In genomic region chr9:89872137-89872536, GRCm38 (mm10) we compare ENCODE assay signal across 12 mouse cellular contexts. TPM values are rescaled to one million over a fixed set of nuclear protein-coding genes. Genes with fewer than 3 reads are reported as not detected.
DNase-seq lines count a peak whose midpoint lies in the region; ATAC-seq and TF ChIP-seq lines count a peak whose summit lies in the region.
"Had no signal": no experiment of that assay in that cellular context is flagged by ENCODE, and none has a peak within 500 bp of the region (broad histone marks: within the 10 kb centered on the region; RNA-seq: fewer than 3 reads in every experiment).

No protein-coding gene starts in this region.

- H3K79me2 ChIP-seq in myocyte (ENCODE audit: control insufficient read depth, insufficient read depth), result no peaks in the 10 kb centered on the region

- TF ChIP-seq CTCF in midbrain, postnatal 0 days (IDR thresholded peaks at IDR 0.05), result no peak

- DNase-seq in left cerebral cortex, postnatal 14 days (ENCODE audit: low spot score in 2 of 2), result peak; percentile 52 to 89
- DNase-seq in left cerebral cortex, postnatal 36 days (ENCODE audit: low spot score in 2 of 2), result no peak
- peak; percentile 37 for DNase-seq in CD4-positive helper T cell, adult 2 months (ENCODE audit: low read depth, low spot score)
- no peak for DNase-seq in kidney, postnatal 25 days
- DNase-seq in midbrain, postnatal 0 days (ENCODE audit: low spot score), result no peak
- DNase-seq: retina, postnatal 1 day had no signal

- H3K4me2 ChIP-seq in myocyte (ENCODE audit: low read depth), result no peak overlapping the region
- no peak overlapping the region for H3K4me2 ChIP-seq in midbrain, postnatal 0 days (ENCODE audit: low read depth, low read length, poor library complexity, severe bottlenecking)
- H3K4me2 ChIP-seq: forebrain, embryonic 13.5 days; liver, embryonic 11.5 days; midbrain, embryonic 15.5 days had no signal

- no peak overlapping the region for H3K27ac ChIP-seq in midbrain, postnatal 0 days (ENCODE audit: low read depth, low read length)
- H3K27ac ChIP-seq: forebrain, embryonic 13.5 days; heart, adult 2 months; midbrain, embryonic 15.5 days had no signal

- TF ChIP-seq POLR2A in myocyte (IDR thresholded peaks at IDR 0.05; ENCODE audit: insufficient read length, low read depth), result no peak

- no peak overlapping the region for H3ac ChIP-seq in myocyte (ENCODE audit: control insufficient read depth, insufficient read length)

- H3K9me3 ChIP-seq in midbrain, postnatal 0 days (ENCODE audit: low read length), result no peaks in the 10 kb centered on the region
- H3K9me3 ChIP-seq: forebrain, embryonic 13.5 days; midbrain, embryonic 15.5 days had no signal

- peak; percentile 76 for ATAC-seq in granulocyte monocyte progenitor cell, adult 5-6 weeks (replicated peaks; ENCODE audit: poor library complexity, severe bottlenecking)
- no peak for ATAC-seq in midbrain, postnatal 0 days (ENCODE audit: low FRiP score)
- ATAC-seq: forebrain, embryonic 13.5 days; midbrain, embryonic 15.5 days had no signal

- H3K36me3 ChIP-seq in myocyte (ENCODE audit: control insufficient read depth, insufficient read depth), result no peaks in the 10 kb centered on the region
- no peaks in the 10 kb centered on the region for H3K36me3 ChIP-seq in midbrain, postnatal 0 days (ENCODE audit: insufficient read depth, low read length)
- H3K36me3 ChIP-seq: midbrain, embryonic 15.5 days had no signal

- no peaks in the 10 kb centered on the region for H3K4me1 ChIP-seq in midbrain, postnatal 0 days (ENCODE audit: insufficient read depth, low read length)

- no peaks in the 10 kb centered on the region for H3K27me3 ChIP-seq in myocyte (ENCODE audit: control insufficient read depth, insufficient read depth, insufficient read length)
- H3K27me3 ChIP-seq in midbrain, postnatal 0 days (ENCODE audit: insufficient read depth, low read length), result peaks cover 21% of the 10 kb centered on the region

- no peak overlapping the region for H3K4me3 ChIP-seq in myocyte
- no peak overlapping the region for H3K4me3 ChIP-seq in midbrain, postnatal 0 days (ENCODE audit: low read depth, low read length)
- H3K4me3 ChIP-seq: forebrain, embryonic 13.5 days; heart, adult 2 months; midbrain, embryonic 15.5 days had no signal

- intact Hi-C loops in left cerebral cortex, postnatal 14 days (cut with DNase I), result loop anchor here (5.0 kb wide), 1 partner anchor 35 kb away; the partner anchor contains the start of gene Rasgrf1
- intact Hi-C loops in left cerebral cortex, postnatal 36 days (cut with DNase I), result loop anchor here (5.0 kb wide), 1 partner anchor 35 kb away; the partner anchor contains the start of gene Rasgrf1

- H3K9ac ChIP-seq in midbrain, postnatal 0 days (replicated peaks; ENCODE audit: low read length, poor library complexity, severe bottlenecking), result no peak overlapping the region
- H3K9ac ChIP-seq: forebrain, embryonic 13.5 days; midbrain, embryonic 15.5 days had no signal

- 65% methylated on average over 6 of the region's 6 CpGs for WGBS in midbrain, postnatal 0 days

TF ChIP-seq in myocyte, 11 proteins besides CTCF, POLR2A, EP300 and RAD21:
- no peak for TF ChIP-seq SRF (IDR thresholded peaks at IDR 0.05; ENCODE audit: control insufficient read depth, insufficient read length, low read depth)
- no peak for TF ChIP-seq E2F4 (IDR thresholded peaks at IDR 0.05; ENCODE audit: insufficient read depth)
- TF ChIP-seq USF1 (IDR thresholded peaks at IDR 0.05; ENCODE audit: low read depth), result no peak
- TF ChIP-seq CEBPB (IDR thresholded peaks at IDR 0.05; ENCODE audit: insufficient read depth, poor library complexity, severe bottlenecking), result peak; percentile 97

RNA-seq across cellular contexts. Expression of gene Rasgrf1, which starts 37.6 kb away (rescaled TPM):
- total RNA-seq in left cerebral cortex, postnatal 14 days (2021), result 100 to 1,000 TPM; 146 to 187 TPM
- total RNA-seq in left cerebral cortex, postnatal 36 days (2021), result 100 to 1,000 TPM; 240 to 255 TPM
- 0.26 TPM in 1 of 2 replicates, not detected in the other for total RNA-seq in granulocyte monocyte progenitor cell, adult 5-6 weeks (2014; fragmentation: Nextera tagmentation)
- not detected in 2 replicates for total RNA-seq in granulocyte monocyte progenitor cell, adult 5-6 weeks (2017)
- polyA plus RNA-seq in myocyte (2012; fragmentation: generic; extraction: Trizol), result not detected
- 35.7 and 40.8 TPM in 2 replicates for total RNA-seq in midbrain, postnatal 0 days (2014; rRNA removed)
- 22.6 and 24.0 TPM in 2 replicates for polyA plus RNA-seq in midbrain, postnatal 0 days (2015; fragmentation: Nextera tagmentation; extraction: Ambion mirVana)
- total RNA-seq: heart, adult 2 months had no signal
- polyA plus RNA-seq: heart, adult 2 months; liver, embryonic 11.5 days had no signal

Comparison
In these comparisons a context has a peak if more than half of its experiments do, and no peak if none do; other contexts are left out.
1. DNase-seq: peak in left cerebral cortex, postnatal 14 days (2 of 2) and CD4-positive helper T cell, adult 2 months (single experiment); none in left cerebral cortex, postnatal 36 days (0 of 2), kidney, postnatal 25 days (0 of 2) and midbrain, postnatal 0 days (single experiment).
2. RNA of gene Rasgrf1, which starts 37.6 kb away (total RNA-seq): 240 to 255 TPM in left cerebral cortex, postnatal 36 days, 146 to 187 TPM in left cerebral cortex, postnatal 14 days and 35.7 to 40.8 TPM in midbrain, postnatal 0 days; 0.26 TPM in granulocyte monocyte progenitor cell, adult 5-6 weeks; every median in the first group is over 10 times any median in the second.